Mouse (Mus musculus) heart, adult 2 months (tissue): ENCODE data around the gene Itprid1. TPM values are rescaled to one million over a fixed set of nuclear protein-coding genes. Genes with fewer than 3 reads are reported as not detected.

ENCODE experiments used
- DNase-seq, 2 experiments: peaks; one replicate each; pipeline ENCODE4 v3.0.0; 2021
- H3K27ac ChIP-seq: fragments of 200-600 bp; 2 replicates; pipeline ENCODE4 v1.8.1; 2022
- H3K27me3 ChIP-seq: fragments of 200-500 bp; 2 replicates; pipeline ENCODE4 v1.6.1; 2012; ENCODE audit warnings: mild to moderate bottlenecking, low read length, inconsistent platforms, mixed read lengths; ENCODE audit not compliant: control insufficient read depth, insufficient read depth
- H3K36me3 ChIP-seq: fragments of 200-500 bp; 2 replicates; pipeline ENCODE4 v1.6.1; 2012; ENCODE audit warnings: low read length, inconsistent platforms; ENCODE audit not compliant: control insufficient read depth, insufficient read depth
- H3K4me1 ChIP-seq: fragments of 200-500 bp; 2 replicates; pipeline ENCODE4 v1.6.1; 2011; ENCODE audit warnings: low read length; ENCODE audit not compliant: control insufficient read depth, insufficient read depth
- H3K4me3 ChIP-seq: fragments of 200-600 bp; 2 replicates; pipeline ENCODE4 v1.8.1; 2022
- H3K79me2 ChIP-seq: fragments of 200-500 bp; replicated peaks from 2 replicates; pipeline ENCODE4 v1.6.1; 2012; ENCODE audit warnings: mild to moderate bottlenecking, inconsistent platforms, low read length, moderate library complexity, mixed read lengths; ENCODE audit not compliant: control insufficient read depth, insufficient read depth
- H3K9ac ChIP-seq: fragments of 200-500 bp; 2 replicates; pipeline ENCODE4 v1.6.1; 2012; ENCODE audit warnings: low read depth, mild to moderate bottlenecking, control low read depth, inconsistent platforms, low read length, mixed read lengths
- CTCF ChIP-seq: fragments of 200-600 bp; IDR thresholded peaks from 2 replicates; pipeline ENCODE4 v1.8.1; 2022; ENCODE audit warnings: antibody characterized with exemption, mild to moderate bottlenecking, moderate library complexity
- EP300 ChIP-seq: fragments of 200-500 bp; IDR thresholded peaks from 2 replicates; pipeline ENCODE4 v1.6.1; 2011; ENCODE audit warnings: low read depth, low read length, control low read depth; ENCODE audit not compliant: insufficient read depth
- POLR2A ChIP-seq: fragments of 200-500 bp; IDR thresholded peaks from 2 replicates; pipeline ENCODE4 v1.6.1; 2011; ENCODE audit warnings: mild to moderate bottlenecking, low read depth, low read length, control low read depth; ENCODE audit not compliant: insufficient read depth
- WGBS: fragments of 180-500 bp; shearing (Covaris S2); methylation state at CpG from one replicate; pipeline ENCODE4 v1.1.7; 2018; 5-methylcytosine and 5-hydroxymethylcytosine counted together
- intact Hi-C: fragments of 180-260 bp; cut with DNase I; formaldehyde crosslinking; loops from one replicate; pipeline ENCODE4 v1.15.1; 2025
- polyA plus RNA-seq: library from polyadenylated mRNA; depleted of rRNA; stranded (reverse); fragments of >200 nt; gene quantifications from 2 replicates; pipeline ENCODE4 v1.2.3, GENCODE M21; 2012
- total RNA-seq, 2 experiments: library from RNA; stranded (reverse); gene quantifications; 2 replicates each; pipeline ENCODE4 v1.2.3; 2021

Itprid1 gene
- total and polyA plus RNA-seq, 3 experiments: 0.43 TPM; not detected in 2

DNA sequence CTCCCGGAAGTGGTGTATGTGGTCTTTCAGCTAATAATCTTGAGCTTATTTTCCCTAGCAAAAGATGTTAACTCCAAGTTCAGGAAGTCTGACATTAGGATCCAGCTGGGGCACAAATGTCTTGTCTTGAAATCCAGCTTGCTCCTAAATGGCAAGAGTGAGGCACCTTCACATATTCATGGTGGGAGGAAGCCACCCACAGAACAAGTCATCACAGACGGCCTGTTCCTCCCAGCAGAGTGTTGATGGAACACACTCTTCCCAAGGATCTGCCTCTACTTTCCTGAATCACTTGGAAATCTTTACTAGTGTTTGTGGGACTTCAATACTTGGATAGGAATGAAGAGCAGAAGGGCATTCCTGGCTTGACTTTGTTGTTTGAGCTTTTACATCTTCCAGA, 28.5 kb downstream of the Itprid1 start:
- intact Hi-C loops: no loop called here
- no peak overlapping the region for H3K27ac ChIP-seq
- no peaks in the 10 kb centered on the region for H3K36me3 ChIP-seq
- TF ChIP-seq POLR2A (no peak), EP300 (no peak), CTCF (no peak)
- H3K4me3 ChIP-seq: no peak overlapping the region
- 57% methylated on average over 2 of the region's 2 CpGs for WGBS
- no peaks in the 10 kb centered on the region for H3K27me3 ChIP-seq
- H3K4me1 ChIP-seq: no peaks in the 10 kb centered on the region
- H3K79me2 ChIP-seq: no peaks in the 10 kb centered on the region
- no peak for DNase-seq
- no peak overlapping the region for H3K9ac ChIP-seq

DNA sequence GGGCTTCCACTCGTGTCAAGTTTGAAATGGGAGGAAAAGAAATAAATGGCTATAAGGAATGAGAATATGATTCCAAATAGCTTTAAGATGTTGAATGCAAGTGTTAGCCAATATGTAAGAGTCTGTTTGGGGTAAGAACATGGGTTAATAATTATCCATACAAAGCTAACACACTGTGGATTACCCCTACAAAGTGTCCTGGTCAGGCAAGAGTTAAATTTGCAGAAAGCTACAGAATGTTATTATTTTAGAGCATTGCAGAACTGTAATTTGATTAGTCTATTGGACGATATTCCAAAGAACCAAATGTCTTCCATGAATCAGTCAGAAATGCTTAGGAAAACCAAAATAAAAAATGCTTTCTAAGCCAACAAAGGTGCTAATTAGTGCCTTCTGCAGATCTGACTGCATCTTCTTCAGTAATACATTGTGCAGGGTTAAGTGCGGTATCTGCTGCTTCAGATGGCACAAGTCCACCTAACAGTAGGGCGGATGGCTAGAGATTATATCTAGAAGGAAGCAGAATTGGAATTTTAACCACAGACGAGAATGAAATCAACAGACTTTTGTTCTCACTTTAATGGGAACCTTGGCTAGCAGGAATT, 42.8 kb downstream of the Itprid1 start:
- no peak overlapping the region for H3K27ac ChIP-seq
- no peaks in the 10 kb centered on the region for H3K27me3 ChIP-seq
- WGBS: 48% methylated on average over 5 of the region's 5 CpGs
- no peaks in the 10 kb centered on the region for H3K4me1 ChIP-seq
- TF ChIP-seq CTCF (no peak), POLR2A (no peak), EP300 (no peak)
- no peaks in the 10 kb centered on the region for H3K36me3 ChIP-seq
- H3K4me3 ChIP-seq: no peak overlapping the region
- no peak for DNase-seq
- intact Hi-C loops: no loop called here
- no peaks in the 10 kb centered on the region for H3K79me2 ChIP-seq
- no peak overlapping the region for H3K9ac ChIP-seq

DNA sequence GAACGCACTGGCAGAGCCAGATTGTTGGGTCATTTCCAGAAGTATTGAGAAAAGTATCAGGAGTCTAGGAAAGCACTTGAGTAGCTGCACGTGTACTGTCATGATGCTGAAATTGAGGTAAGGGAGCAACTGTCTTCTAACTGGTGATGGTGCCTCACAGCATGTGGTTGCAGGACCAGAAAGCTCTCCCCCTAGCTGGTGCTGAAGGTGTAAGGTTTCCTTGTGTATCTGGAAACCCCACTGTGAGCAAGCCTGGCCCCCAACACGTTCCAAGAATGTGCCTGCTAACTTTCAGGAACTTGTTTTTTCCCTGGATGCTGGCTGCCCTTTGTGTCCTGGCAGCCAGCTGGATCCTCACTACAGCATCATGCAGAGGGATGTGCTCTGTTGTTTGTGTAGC, 44.2 kb downstream of the Itprid1 start:
- DNase-seq: no peak
- H3K27me3 ChIP-seq: no peaks in the 10 kb centered on the region
- H3K4me1 ChIP-seq: no peaks in the 10 kb centered on the region
- 15% methylated on average over 3 of the region's 3 CpGs for WGBS
- no peak overlapping the region for H3K27ac ChIP-seq
- H3K79me2 ChIP-seq: no peaks in the 10 kb centered on the region
- no peak overlapping the region for H3K4me3 ChIP-seq
- TF ChIP-seq POLR2A (no peak), EP300 (no peak), CTCF (no peak)
- H3K36me3 ChIP-seq: no peaks in the 10 kb centered on the region
- intact Hi-C loops: no loop called here
- H3K9ac ChIP-seq: no peak overlapping the region

DNA sequence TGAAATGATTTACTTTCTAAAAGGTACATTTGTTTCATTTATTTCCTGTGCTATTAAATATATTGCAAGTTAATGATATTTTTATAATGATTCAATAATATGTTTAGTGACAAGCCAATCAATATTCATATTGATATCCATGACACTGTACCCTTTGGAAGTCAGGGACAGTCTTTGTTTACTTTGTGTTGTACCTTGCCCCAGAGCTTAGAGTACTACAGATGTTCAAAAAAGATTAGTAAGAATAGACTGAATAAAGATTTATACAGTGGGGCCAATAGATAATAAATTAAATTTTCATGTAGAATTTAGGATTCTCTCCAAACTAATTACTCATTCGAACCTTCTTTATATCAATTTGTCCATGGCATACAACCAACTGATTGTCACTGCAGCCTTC, 50.9 kb downstream of the Itprid1 start:
- Histone ChIP-seq H3K9ac (no peak overlapping the region), H3K4me1 (no peaks in the 10 kb centered on the region), H3K27me3 (no peaks in the 10 kb centered on the region), H3K79me2 (no peaks in the 10 kb centered on the region), H3K27ac (no peak overlapping the region), H3K4me3 (no peak overlapping the region), H3K36me3 (no peaks in the 10 kb centered on the region)
- intact Hi-C loops: no loop called here
- no peak for TF ChIP-seq POLR2A
- no peak for TF ChIP-seq EP300
- TF ChIP-seq CTCF: no peak
- WGBS: 61% methylated on average over 1 of the region's 1 CpGs
- no peak for DNase-seq

DNA sequence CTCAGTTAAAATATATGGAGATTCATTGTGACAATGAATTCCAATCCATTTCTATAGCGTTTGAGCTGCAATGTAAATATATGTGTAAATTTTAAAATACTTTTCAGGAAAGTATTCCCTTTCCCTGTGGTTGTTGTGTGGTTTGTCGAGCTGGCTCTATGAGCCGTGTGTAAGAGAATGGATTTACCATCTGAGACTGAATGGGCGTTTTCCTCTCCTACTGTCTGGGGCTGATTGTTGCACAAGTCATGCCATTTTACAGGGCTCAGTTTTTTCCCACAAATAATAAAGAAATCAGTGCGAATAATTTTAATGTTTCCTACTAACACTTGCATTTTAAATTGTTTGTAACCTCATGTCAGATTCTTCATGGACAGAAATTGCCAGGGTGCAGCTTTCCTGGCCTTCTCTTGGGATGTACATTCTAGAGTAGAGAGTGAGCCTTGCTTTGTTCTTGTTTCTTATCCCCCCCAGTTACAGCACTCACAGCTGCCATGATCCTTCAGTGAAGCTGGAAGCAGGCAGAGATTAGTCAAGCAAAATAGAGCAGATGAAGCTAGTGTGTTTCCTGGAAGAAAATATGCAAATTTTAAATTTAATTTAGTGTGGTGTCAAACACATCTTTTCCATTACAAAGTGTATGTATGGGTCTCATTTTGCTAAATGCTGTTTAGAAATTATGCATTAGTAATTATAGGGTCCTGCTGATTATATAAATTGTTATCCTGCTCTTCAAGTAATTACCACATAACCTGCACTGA, 65.1 kb downstream of the Itprid1 start:
- Histone ChIP-seq H3K36me3 (no peaks in the 10 kb centered on the region), H3K27me3 (no peaks in the 10 kb centered on the region), H3K4me1 (no peaks in the 10 kb centered on the region), H3K79me2 (no peaks in the 10 kb centered on the region), H3K4me3 (no peak overlapping the region), H3K9ac (no peak overlapping the region), H3K27ac (no peak overlapping the region)
- intact Hi-C loops: no loop called here
- 73% methylated on average over 5 of the region's 5 CpGs for WGBS
- no peak for DNase-seq
- TF ChIP-seq CTCF (no peak), POLR2A (no peak), EP300 (no peak)

DNA sequence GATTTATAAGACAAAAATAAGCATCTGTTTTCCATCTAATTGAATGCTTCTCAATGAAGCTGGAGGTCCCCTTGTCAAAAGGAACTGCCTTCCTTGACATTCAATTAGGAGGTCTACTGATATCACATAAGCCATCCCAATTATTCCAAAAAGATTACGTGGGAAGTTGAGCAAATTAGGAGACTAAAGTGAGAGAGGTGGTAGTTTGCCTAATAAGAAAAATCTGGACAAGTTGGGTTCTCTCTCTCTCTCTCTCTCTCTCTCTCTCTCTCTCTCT, 65.6 kb downstream of the Itprid1 start:
- Histone ChIP-seq H3K4me3 (no peak overlapping the region), H3K9ac (no peak overlapping the region), H3K27ac (no peak overlapping the region), H3K4me1 (no peaks in the 10 kb centered on the region), H3K79me2 (no peaks in the 10 kb centered on the region), H3K36me3 (no peaks in the 10 kb centered on the region), H3K27me3 (no peaks in the 10 kb centered on the region)
- intact Hi-C loops: no loop called here
- 80% methylated on average over 1 of the region's 1 CpGs for WGBS
- TF ChIP-seq EP300: no peak
- no peak for TF ChIP-seq POLR2A
- TF ChIP-seq CTCF: no peak
- no peak for DNase-seq
